Mouse (Mus musculus) forebrain, embryonic 15.5 days (tissue): Measurements from ENCODE around the gene Wdsub1. TPM values are rescaled to one million over a fixed set of nuclear protein-coding genes. Genes with fewer than 3 reads are reported as not detected.
A peak's percentile ranks its signal among the peaks of the same experiment; 100 is the strongest.

Source experiments
- ATAC-seq: fragments of 200-750 bp; cut with Nextera tagmentation; replicated peaks from 2 replicates; pipeline ENCODE4 v1.8.0; 2017; ENCODE audit warnings: mild to moderate bottlenecking, moderate TSS enrichment, moderate library complexity
- H3K27ac ChIP-seq: fragments of 300-500 bp; sonication (generic); replicated peaks from 2 replicates; pipeline ENCODE4 v1.5.1; 2015; ENCODE audit warnings: mild to moderate bottlenecking, inconsistent platforms
- H3K27me3 ChIP-seq: fragments of 300-500 bp; sonication (generic); 2 replicates; pipeline ENCODE4 v1.6.1; 2015; ENCODE audit warnings: inconsistent platforms
- H3K36me3 ChIP-seq: fragments of 300-500 bp; sonication (generic); 2 replicates; pipeline ENCODE4 v1.6.1; 2015; ENCODE audit warnings: mild to moderate bottlenecking, inconsistent platforms
- H3K4me1 ChIP-seq: fragments of 300-500 bp; sonication (generic); 2 replicates; pipeline ENCODE4 v1.6.1; 2015; ENCODE audit warnings: inconsistent platforms
- H3K4me2 ChIP-seq: fragments of 300-500 bp; sonication (generic); replicated peaks from 2 replicates; pipeline ENCODE4 v1.6.1; 2015; ENCODE audit warnings: mild to moderate bottlenecking, inconsistent platforms
- H3K4me3 ChIP-seq: fragments of 300-500 bp; sonication (generic); 2 replicates; pipeline ENCODE4 v1.5.1; 2015; ENCODE audit warnings: mild to moderate bottlenecking, inconsistent platforms
- H3K9ac ChIP-seq: fragments of 300-500 bp; sonication (generic); replicated peaks from 2 replicates; pipeline ENCODE4 v1.6.1; 2015; ENCODE audit warnings: mild to moderate bottlenecking, inconsistent platforms
- H3K9me3 ChIP-seq: fragments of 300-500 bp; sonication (generic); 2 replicates; pipeline ENCODE4 v1.6.1; 2016; ENCODE audit warnings: inconsistent platforms
- WGBS: fragments of 180-500 bp; shearing (Covaris S2); methylation state at CpG from one replicate; pipeline ENCODE4 v1.1.7; 2015; ENCODE audit warnings: mixed read lengths; 5-methylcytosine and 5-hydroxymethylcytosine counted together
- polyA plus RNA-seq: library from polyadenylated mRNA; unstranded; fragments of >200 nt; fragmentation: Nextera tagmentation; extraction: Ambion mirVana; gene quantifications from 2 replicates; pipeline ENCODE4 v1.2.1, GENCODE M21; 2015

The Wdsub1 gene
- polyA plus RNA-seq = 10.7 and 11.5 TPM in 2 replicates

DNA sequence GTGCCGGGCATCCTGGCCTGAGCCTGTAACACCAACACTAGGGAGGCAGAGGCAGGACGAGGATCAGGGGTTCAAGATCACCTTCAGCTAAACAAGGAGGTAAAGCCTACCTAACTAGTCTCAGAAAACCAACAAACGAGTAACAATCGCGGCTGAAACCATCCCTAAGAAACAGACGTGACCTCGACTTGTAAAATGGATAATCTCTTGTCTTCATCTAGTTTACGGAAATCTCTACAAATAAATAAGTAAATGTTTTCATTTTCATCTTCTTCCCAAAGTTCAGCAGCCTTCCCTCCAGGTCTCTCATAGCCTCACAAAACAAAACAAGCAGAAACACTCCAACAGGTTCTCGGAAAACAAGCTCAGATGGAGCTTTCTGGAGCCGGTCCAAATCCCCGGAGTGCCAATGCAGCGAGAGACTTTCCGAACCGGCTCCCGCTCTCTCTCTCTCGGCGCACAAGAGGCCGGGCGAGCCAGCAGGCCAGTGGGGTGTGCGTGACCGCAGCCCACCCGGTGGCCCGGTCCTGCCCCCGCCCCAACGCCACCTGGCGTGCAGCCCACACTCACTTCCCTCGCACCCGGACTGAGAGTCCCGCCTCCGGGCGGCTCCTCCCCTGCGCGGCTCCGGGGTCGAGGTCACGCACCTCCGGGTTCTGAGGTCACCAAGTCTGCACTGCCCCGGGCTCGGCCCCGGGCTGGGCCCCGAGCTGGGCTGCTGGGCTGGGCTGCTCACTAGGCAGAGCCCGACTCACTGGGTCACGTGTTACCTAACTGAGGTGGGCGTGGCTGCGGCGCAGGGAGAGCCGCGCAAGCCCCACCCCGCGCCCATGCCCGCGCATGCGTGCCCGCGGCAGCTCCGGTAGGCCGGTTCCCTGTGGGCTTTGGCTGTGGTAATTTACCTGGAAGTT is at the start of gene Wdsub1:
Gene Wdsub1 (minus strand): TSS at position 761 of the 911 bp plus-strand sequence.
- peak within 1 kb of the TSS; percentile 96 for H3K4me2 ChIP-seq
- no peaks in the 10 kb centered on the region for H3K9me3 ChIP-seq
- no peaks in the 10 kb centered on the region for H3K36me3 ChIP-seq
- 5% methylated on average over 57 of the region's 57 CpGs for WGBS
- no peaks in the 10 kb centered on the region for H3K27me3 ChIP-seq
- peak; percentile 96 for ATAC-seq
- peaks cover 10% of the 10 kb centered on the region for H3K4me1 ChIP-seq
- peak within 1 kb of the TSS; percentile 50 for H3K27ac ChIP-seq
- H3K9ac ChIP-seq = peak within 1 kb of the TSS; percentile 64
- peak within 1 kb of the TSS; percentile 93 for H3K4me3 ChIP-seq

DNA sequence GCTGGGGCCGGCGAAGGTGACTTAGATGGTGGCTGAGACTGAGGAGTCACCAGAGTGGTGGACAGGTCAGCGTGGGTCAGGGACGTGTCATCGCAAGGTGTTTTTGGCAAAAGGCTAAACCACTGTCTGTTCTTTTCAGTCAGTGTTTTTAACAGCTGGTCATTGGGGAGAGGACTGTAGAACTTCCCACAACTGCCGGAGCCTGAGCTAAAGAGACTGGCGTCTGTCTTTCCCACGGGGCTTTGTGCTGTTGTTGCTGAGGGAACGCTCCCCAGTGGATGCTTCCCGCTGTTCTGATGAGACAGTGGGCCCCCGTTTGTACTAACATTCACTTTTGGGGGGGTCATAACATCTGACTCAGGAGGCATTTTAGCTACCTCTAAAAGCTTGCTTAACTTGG is 31.2 kb upstream of the Wdsub1 start:
- 79% methylated on average over 11 of the region's 11 CpGs for WGBS
- Histone ChIP-seq H3K4me3 (no peak overlapping the region), H3K9ac (no peak overlapping the region), H3K27me3 (no peaks in the 10 kb centered on the region), H3K9me3 (no peaks in the 10 kb centered on the region), H3K27ac (no peak overlapping the region), H3K36me3 (peaks cover 48% of the 10 kb centered on the region), H3K4me2 (no peak overlapping the region), H3K4me1 (no peaks in the 10 kb centered on the region)
- ATAC-seq = no peak

DNA sequence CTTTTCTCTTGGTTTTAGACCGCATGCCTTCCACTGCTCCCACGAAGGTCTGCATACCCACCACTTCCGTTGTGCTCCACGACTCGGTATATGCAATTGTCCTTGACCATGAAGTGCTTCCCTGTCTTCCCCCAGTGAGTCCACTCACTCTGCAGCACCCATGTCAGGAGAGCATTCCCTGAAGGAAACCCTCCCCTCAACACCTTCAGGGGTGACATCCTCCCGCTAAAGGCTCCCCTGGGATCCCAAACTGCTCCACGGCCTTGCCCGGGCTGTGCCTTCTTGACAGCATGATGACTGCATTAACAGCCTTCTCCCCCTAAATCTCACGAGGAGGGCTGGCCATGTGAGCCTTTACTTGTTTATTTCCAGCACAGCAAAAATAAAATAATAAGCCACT is 25.7 kb upstream of the Wdsub1 start:
- Histone ChIP-seq H3K36me3 (peaks cover 30% of the 10 kb centered on the region), H3K4me3 (no peak overlapping the region), H3K4me1 (no peaks in the 10 kb centered on the region), H3K4me2 (no peak overlapping the region), H3K9ac (no peak overlapping the region), H3K27me3 (no peaks in the 10 kb centered on the region), H3K27ac (no peak overlapping the region), H3K9me3 (no peaks in the 10 kb centered on the region)
- no peak for ATAC-seq
- WGBS = 96% methylated on average over 9 of the region's 9 CpGs

DNA sequence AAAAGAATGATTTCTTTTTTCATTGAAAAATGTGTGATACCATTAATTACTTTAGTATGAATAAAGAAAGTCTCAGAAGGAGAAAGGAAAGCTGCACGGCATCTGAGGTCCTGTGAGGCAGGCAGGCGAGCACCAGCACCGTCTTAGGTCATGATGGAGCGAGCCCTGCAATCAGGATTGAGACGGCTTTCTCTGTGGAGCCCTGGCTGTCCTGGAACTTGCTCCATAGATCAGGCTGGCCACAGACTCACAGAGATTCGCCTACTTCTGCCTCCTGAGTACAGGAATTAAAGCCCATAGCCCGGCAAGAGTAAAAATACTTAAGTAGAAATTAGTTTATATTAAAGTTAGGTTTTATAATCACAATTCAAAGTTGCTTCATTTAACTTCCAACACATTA is 21.6 kb upstream of the Wdsub1 start:
- Histone ChIP-seq H3K36me3 (peaks cover 27% of the 10 kb centered on the region), H3K4me2 (no peak overlapping the region), H3K9ac (no peak overlapping the region), H3K9me3 (no peaks in the 10 kb centered on the region), H3K27ac (no peak overlapping the region), H3K27me3 (no peaks in the 10 kb centered on the region), H3K4me1 (no peaks in the 10 kb centered on the region), H3K4me3 (no peak overlapping the region)
- ATAC-seq = no peak
- whole genome bisulfite sequencing = 91% methylated on average over 7 of the region's 7 CpGs

DNA sequence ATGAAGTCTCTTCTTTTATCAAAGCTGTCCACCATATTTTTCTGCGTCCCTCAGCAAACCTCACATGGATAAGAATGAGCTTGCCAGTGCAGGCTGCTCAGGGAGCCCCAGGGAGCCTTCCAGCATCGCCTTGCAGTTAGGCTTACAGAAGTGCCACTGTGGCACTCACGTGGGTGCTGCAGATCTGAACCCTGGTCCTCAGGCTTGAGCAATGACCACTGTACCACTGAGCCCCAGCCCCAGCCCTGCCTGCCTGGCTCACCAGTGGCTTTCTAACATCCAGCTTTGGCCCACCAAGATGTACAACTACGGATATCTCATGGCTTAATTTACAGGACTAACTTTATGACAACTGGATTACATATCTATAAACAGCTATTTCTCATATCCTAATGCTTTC is 16.3 kb upstream of the Wdsub1 start:
- Histone ChIP-seq H3K9ac (no peak overlapping the region), H3K4me1 (no peaks in the 10 kb centered on the region), H3K4me2 (no peak overlapping the region), H3K4me3 (no peak overlapping the region), H3K27me3 (no peaks in the 10 kb centered on the region), H3K9me3 (no peaks in the 10 kb centered on the region), H3K27ac (no peak overlapping the region), H3K36me3 (peaks cover 26% of the 10 kb centered on the region)
- no peak for ATAC-seq
- 89% methylated on average over 4 of the region's 4 CpGs for WGBS

DNA sequence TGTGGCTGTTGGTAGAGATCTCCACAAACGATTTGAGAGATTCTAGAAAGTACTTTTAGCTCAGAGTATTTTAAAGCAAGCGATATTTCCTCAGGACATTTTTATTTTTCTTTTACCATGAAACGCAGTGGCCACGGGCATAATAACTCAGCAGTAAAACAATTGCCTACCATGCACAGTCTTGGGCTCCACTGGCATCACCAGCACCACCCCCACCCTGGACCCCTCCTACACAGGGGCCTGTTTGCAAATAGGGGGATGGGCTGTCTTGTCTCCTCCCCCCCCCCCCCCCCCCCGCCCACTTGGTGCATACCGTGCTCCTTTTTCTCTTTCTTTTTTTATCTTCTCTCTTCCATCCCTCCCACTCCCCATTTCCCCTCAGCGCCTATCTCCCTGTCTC is 15.7 kb upstream of the Wdsub1 start:
- ATAC-seq = no peak
- Histone ChIP-seq H3K27me3 (no peaks in the 10 kb centered on the region), H3K9ac (no peak overlapping the region), H3K27ac (no peak overlapping the region), H3K36me3 (peaks cover 26% of the 10 kb centered on the region), H3K4me1 (no peaks in the 10 kb centered on the region), H3K4me2 (no peak overlapping the region), H3K4me3 (no peak overlapping the region), H3K9me3 (no peaks in the 10 kb centered on the region)
- 89% methylated on average over 6 of the region's 7 CpGs for WGBS

DNA sequence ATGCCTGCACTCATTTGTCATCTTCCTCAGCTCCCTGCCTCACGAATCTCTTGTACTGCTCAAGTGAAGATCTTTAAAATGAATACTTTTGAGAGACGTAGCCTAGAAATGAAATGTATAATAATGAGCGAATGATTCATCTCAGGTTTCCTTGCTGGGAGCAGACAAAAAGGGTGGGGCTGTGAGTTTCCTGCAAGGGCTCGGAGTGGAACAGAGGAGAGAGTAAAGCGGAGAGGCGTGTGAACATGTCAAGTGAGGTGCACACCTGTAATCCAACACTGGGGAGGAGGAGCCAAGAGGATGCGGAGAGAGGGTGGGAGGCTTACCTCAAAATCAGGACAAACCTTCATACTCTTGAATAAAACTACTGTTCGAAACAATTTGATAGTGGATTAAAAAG is 14.4 kb upstream of the Wdsub1 start:
- ATAC-seq = no peak
- WGBS = 84% methylated on average over 8 of the region's 8 CpGs

DNA sequence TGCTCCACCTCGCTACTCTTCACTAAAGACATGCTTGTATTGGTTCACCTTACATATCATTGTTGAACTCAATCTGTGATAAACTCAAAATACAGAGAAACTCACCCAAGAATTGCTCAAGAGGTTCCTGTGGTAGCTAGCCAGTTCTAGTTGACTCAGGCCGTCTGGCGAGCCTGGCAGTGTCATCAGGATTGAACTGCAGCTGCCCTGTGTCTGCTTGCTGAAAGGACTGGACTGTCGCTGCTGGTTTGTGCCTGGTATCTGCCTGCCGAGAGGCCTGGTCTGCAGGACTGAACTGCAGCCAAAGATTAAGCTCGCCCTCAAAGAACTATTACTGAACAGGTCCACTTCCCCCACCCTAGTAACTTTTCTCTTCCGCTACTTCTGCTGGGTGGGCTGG is 14.0 kb upstream of the Wdsub1 start:
- WGBS = 83% methylated on average over 7 of the region's 7 CpGs

More for the DNA sequence above, 14.4 kb upstream of the Wdsub1 start:
- H3K4me3 ChIP-seq = no peak overlapping the region
- no peak overlapping the region for H3K27ac ChIP-seq
- H3K36me3 ChIP-seq = peaks cover 21% of the 10 kb centered on the region
- no peaks in the 10 kb centered on the region for H3K9me3 ChIP-seq
- no peaks in the 10 kb centered on the region for H3K27me3 ChIP-seq
- no peak overlapping the region for H3K9ac ChIP-seq
- H3K4me1 ChIP-seq = no peaks in the 10 kb centered on the region
- H3K4me2 ChIP-seq = no peak overlapping the region

DNA sequence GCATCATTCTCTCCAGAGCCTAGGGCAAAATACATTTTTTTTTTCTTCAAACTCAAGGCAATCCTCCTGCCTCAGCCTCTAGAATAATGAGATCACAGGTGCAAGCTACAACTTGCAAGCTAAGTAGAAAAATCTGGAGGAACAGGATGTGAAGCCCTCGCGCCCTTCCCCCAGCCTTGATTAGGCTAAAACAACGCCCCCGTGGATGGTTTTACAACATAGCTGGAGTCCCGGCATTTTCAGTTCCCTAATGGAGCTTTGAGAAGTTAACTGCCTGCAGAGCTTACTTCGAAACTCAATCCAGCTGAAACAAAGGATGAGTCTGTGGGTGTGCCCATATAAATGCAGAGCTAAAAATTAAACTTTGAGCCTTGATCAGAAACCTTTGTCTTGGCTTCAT is 7.3 kb upstream of the Wdsub1 start:
- H3K9me3 ChIP-seq = no peaks in the 10 kb centered on the region
- no peak overlapping the region for H3K9ac ChIP-seq
- no peak for ATAC-seq
- no peaks in the 10 kb centered on the region for H3K27me3 ChIP-seq
- no peaks in the 10 kb centered on the region for H3K4me1 ChIP-seq
- H3K36me3 ChIP-seq = no peaks in the 10 kb centered on the region
- H3K4me2 ChIP-seq = no peak overlapping the region
- no peak overlapping the region for H3K27ac ChIP-seq
- 92% methylated on average over 6 of the region's 6 CpGs for WGBS
- H3K4me3 ChIP-seq = no peak overlapping the region

More for the DNA sequence above, 14.0 kb upstream of the Wdsub1 start:
- H3K4me2 ChIP-seq = no peak overlapping the region
- no peak overlapping the region for H3K4me3 ChIP-seq
- H3K9me3 ChIP-seq = no peaks in the 10 kb centered on the region
- ATAC-seq = no peak
- no peaks in the 10 kb centered on the region for H3K27me3 ChIP-seq
- no peak overlapping the region for H3K9ac ChIP-seq
- no peak overlapping the region for H3K27ac ChIP-seq
- peaks cover 17% of the 10 kb centered on the region for H3K36me3 ChIP-seq
- no peaks in the 10 kb centered on the region for H3K4me1 ChIP-seq

DNA sequence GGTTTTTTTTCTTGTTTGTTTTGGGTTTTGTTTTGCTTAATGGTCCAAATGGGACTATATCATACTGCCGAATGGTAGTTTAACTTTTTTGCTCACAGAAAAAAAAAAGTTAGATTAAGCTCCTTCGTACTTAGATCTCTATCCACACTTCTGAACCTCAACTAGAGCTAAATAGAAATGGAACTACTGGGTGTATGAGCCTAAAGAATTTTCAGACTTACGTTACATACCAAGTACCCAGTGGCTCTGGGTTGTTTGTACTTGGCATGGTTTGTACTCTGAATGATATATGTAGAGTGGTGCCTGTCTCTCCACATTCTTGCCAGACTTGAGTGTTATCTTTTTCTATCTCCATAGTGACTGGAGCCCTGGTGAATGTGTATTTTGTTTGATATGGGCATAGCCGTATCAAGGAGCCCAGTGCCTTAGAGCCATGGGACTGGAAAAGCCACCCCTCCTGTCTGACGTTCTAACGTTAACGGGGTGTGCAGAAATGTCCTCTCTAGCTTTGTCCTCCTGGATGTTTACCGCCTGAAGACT is 421 bp upstream of the Wdsub1 start:
- no peaks in the 10 kb centered on the region for H3K27me3 ChIP-seq
- peak overlapping the region; percentile 93 for H3K4me3 ChIP-seq
- no peaks in the 10 kb centered on the region for H3K36me3 ChIP-seq
- ATAC-seq = peak; percentile 21
- H3K4me1 ChIP-seq = peaks cover 10% of the 10 kb centered on the region
- no peak overlapping the region for H3K9ac ChIP-seq
- WGBS = 75% methylated on average over 8 of the region's 8 CpGs
- H3K4me2 ChIP-seq = peak overlapping the region; percentile 96
- no peak overlapping the region for H3K27ac ChIP-seq
- H3K9me3 ChIP-seq = no peaks in the 10 kb centered on the region

DNA sequence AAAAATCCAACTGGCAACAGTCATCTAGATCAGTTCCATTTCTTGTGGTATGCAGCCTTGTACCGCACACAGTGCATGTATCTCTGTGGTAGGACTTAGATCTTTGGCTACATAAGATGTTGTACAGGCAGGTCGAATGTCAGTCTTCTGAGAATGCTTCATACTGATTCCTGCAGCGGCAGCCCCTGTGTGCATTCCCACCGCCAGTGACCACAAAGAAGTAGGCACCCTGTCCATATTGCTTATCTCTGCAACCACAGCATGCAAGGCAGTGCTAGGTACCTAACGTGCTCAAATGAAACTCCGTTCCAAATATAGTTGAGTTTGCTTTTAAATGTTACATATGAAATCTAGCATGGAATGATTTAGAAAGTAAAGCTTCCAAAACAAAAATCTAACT is 987 bp downstream of the Wdsub1 start:
- WGBS = 86% methylated on average over 6 of the region's 6 CpGs
- peak overlapping the region; percentile 93 for H3K4me3 ChIP-seq
- H3K27me3 ChIP-seq = no peaks in the 10 kb centered on the region
- H3K9me3 ChIP-seq = no peaks in the 10 kb centered on the region
- H3K4me2 ChIP-seq = peak overlapping the region; percentile 96
- no peaks in the 10 kb centered on the region for H3K36me3 ChIP-seq
- peaks cover 10% of the 10 kb centered on the region for H3K4me1 ChIP-seq
- no peak overlapping the region for H3K9ac ChIP-seq
- no peak overlapping the region for H3K27ac ChIP-seq
- no peak for ATAC-seq

DNA sequence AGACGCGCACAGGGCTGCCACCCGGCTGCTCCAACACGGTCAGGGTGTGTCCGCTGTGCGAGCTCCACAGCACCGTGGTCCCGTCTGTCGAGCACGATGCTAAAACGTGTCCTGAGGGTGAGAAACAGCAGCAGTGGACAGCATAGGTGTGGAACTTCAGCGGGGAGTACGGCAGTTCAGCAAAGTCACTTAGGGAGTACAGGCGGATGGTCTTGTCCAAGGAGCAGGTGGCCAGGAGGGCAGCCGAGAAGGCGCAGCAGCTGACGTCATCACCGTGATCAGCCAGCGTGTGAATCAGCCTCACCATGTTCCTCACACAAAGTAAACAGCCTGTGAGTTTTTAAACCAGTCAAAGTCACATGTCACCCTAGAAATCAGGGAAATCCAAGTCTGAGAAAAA is 4.2 kb downstream of the Wdsub1 start:
- ATAC-seq = no peak
- no peak overlapping the region for H3K4me3 ChIP-seq
- no peak overlapping the region for H3K27ac ChIP-seq
- H3K36me3 ChIP-seq = no peaks in the 10 kb centered on the region
- peaks cover 10% of the 10 kb centered on the region for H3K4me1 ChIP-seq
- 79% methylated on average over 19 of the region's 19 CpGs for WGBS
- no peaks in the 10 kb centered on the region for H3K9me3 ChIP-seq
- no peaks in the 10 kb centered on the region for H3K27me3 ChIP-seq
- H3K9ac ChIP-seq = no peak overlapping the region
- H3K4me2 ChIP-seq = no peak overlapping the region
